Mouse (Mus musculus): ENCODE results near the gene Ddx50. TPM values are rescaled to one million over a fixed set of nuclear protein-coding genes. Genes with fewer than 3 reads are reported as not detected.
"Not testable (repeated sequence)": the region's sequence is repeated elsewhere in the genome, so short reads cannot be mapped to it uniquely, and the experiment has no call there.

The Ddx50 gene
- total RNA-seq, 1 experiment from 2014 or later: 87.7 TPM

DNA sequence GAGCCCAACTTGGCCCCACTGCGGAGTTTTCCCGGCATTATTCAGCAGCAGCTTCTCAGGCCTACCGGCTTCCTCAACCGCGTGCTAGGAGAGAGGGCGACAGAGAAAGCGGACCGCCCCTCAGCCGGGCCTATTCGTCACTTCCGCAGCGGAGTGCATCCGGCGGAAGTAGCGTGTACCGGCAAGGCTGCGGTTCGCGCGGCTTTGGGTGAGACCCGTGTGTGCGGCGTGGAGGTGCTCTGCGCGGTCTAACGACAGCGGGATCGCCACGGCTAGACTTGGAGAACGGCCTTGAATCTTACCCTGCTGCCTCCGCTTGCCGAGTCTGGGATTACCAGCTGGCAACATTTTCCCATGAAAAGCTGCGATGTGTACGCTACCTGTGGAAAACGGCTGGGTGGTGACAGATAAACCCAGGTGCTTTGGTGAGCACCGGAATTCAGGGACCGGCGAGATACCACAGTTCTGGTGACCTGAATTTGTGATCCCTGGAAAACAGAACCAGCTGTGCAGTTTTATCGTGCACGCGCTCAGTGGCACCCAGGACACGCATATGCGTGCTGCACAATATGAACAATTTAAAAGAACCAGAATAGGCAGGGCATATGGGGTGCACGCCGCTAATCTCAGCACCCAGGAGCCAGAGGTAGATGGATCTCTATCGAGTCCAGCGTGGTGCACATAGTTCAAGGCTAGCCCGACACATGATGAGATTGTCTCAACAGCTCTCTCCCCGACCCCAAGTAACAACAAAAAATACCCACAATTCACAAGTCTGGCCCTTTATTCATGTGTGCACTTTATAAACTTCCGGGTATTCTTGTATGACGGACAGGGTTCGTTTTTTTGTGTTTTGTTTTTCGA lies 48.6 kb downstream of the Ddx50 start, which contains the start of gene Ddx21:
Gene Ddx21 (minus strand): TSS at position 105 of the 864 bp plus-strand sequence.
- peak; percentile 94 for ATAC-seq (replicated peaks; ENCODE audit: insufficient number of reproducible peaks, low FRiP score, low TSS enrichment, poor library complexity, severe bottlenecking)

DNA sequence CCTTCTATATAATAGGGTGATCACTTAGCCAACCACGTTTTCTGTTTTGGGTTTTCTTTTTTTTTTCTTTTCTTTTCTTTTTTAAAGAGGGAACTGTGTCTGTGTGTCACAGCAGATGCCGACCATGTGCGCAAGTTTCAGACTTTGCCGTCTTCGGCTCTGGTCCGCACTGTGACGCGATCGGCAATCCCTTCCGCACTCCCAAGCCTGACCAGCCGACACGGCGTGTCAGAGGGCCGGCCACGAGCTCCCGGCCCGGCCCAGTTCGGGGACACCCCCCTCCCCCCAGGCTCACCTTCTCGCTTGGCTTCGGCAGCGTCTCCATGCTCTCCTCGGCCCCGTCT lies 49.2 kb downstream of the Ddx50 start:
- ATAC-seq (replicated peaks; ENCODE audit: insufficient number of reproducible peaks, low FRiP score, low TSS enrichment, poor library complexity, severe bottlenecking): peak; percentile 55

DNA sequence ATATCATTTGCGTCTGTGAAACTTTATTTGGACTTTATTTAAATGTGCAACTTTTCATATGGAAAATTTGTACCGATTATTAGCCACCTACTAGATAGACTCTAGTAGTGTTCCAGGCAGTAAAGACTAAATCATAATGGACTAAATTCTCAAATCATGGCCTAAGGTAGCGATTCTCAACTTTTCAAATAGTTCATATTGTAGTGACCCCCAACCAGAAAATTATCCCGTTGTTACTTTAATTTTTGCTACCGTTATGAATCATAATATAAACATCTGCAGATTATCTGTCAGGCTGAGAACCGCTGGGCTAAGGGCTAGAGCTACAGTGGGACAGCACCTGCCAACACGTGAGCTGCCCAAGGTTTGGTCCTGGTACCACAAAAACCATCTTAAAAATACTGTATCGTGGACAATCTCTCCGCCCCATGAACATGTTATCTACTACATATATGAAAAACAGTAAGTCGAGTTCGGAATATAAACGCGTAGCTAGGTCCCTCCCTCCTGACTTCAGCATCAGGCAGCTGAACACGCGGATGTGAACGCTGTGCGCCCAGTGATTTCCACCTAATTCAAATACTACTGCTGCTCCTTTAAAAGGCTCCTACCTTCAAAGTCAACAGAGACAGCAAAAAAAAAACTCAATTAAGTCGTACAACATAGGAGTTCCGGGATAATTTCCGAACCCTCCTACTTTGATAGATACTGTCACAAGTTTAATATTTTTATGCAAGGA lies 49.8 kb downstream of the Ddx50 start:
- no peak for ATAC-seq (replicated peaks; ENCODE audit: insufficient number of reproducible peaks, low FRiP score, low TSS enrichment, poor library complexity, severe bottlenecking)

DNA sequence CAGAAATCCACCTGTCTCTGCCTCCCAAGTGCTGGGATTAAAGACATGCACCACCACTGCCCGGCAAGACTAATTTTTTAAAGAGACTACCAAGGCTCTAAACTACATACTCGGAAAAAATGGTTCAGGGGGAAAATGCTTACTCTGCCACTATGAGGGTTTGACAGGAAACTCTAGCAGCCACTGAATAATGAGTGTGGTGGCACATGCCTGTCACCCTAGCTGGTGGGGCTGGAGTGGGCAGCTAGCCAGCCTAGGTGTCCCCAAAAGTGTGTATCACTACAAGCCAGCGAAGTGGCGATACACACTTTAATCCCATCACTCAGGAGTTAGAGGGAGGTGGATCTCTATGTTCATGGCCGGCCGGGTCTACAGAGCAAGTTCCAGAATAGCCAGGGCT lies 51.0 kb downstream of the Ddx50 start:
- no peak for ATAC-seq (replicated peaks; ENCODE audit: insufficient number of reproducible peaks, low FRiP score, low TSS enrichment, poor library complexity, severe bottlenecking)

DNA sequence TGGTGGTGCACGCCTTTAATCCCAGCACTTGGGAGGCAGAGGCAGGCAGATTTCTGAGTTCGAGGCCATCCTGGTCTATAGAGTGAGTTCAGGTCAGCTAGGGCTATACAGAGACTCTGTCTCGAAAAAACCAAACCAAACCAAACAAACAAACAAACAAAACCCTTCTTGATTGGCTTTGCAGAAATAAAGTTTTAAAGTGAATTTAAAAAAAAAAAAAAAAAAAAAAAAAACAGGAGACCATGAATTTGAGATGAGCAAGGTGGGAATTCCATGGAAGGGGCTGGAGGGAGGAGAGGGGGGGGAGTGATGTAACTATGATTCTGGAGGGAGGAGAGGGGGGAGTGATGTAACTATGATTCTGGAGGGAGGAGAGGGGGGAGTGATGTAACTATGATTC lies 51.7 kb downstream of the Ddx50 start:
- ATAC-seq (replicated peaks; ENCODE audit: insufficient number of reproducible peaks, low FRiP score, low TSS enrichment, poor library complexity, severe bottlenecking): not testable (repeated sequence)

DNA sequence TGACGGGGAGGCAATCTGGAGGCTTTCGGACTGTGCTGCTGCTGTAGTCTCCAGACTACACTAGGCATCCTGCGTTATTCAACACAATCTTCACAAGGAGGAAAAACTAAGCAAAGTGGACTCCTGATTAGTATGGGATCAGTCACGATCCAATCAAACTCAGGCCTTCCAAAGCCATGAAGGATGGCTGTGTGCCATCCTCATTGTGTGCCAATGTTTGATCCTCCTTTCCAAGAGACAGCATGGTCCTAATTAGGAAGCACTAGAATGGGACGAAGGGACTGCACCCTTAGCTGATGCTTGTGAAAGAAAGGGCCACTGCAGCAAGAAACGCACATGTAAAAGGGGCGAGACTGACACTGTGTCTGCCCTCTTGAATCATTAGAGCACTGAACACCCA lies 58.5 kb downstream of the Ddx50 start:
- ATAC-seq (replicated peaks; ENCODE audit: insufficient number of reproducible peaks, low FRiP score, low TSS enrichment, poor library complexity, severe bottlenecking): no peak

DNA sequence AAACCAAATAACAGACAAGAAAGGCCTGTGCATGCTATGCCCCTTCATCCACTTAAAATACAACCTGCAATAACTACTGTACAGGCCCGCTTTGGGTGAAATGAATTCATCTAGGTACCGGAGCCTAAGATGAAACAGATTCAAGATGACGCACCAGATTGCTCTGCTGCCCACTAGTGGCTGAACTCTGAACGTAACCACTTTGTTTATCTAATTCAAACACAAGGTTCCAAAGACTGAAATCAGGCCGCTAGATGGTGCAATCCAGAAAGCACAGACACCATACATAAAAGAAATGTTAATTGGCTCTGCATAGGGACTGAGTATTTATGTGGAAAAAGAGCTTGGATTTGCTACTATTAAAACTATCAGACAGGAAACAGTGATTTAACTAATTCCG lies 60.8 kb downstream of the Ddx50 start:
- ATAC-seq (replicated peaks; ENCODE audit: insufficient number of reproducible peaks, low FRiP score, low TSS enrichment, poor library complexity, severe bottlenecking): peak; percentile 93

DNA sequence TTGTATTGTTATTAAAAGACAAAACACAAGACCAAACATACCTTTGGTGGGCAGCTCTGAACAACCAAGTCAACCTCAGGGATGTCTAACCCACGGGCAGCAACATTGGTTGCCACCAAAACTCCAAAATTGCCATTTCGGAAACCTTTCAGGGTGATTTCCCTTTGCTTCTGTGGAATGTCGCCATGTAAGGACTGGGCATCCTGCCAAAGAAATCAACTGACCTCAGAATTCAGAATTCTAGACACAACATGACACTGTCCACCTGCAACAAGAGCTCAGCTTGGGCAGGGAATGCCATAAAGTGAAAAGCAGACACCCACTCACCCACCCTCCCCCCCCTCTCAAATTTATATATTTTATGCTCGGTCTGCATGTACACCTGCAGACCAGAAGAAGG lies 62.4 kb downstream of the Ddx50 start:
- no peak for ATAC-seq (replicated peaks; ENCODE audit: insufficient number of reproducible peaks, low FRiP score, low TSS enrichment, poor library complexity, severe bottlenecking)

DNA sequence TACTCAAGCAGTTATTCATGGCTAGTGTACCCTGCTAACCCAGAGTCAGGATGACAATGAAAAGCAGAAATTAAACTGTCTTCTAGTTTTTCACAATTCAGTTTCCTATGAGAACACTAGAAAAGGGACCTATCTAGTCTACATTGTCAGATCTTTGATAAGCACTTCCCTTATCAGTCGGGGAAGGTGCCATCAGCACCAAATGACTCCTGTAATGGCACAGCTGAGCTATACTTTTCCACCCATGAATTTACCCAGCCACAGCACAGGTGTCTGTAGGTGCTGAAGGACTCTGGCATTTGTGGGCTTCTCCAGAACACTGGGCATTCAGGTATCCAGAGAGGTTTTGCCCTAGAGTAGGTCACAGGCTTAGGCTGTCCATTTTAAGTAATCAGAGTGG lies 67.8 kb downstream of the Ddx50 start:
- ATAC-seq (replicated peaks; ENCODE audit: insufficient number of reproducible peaks, low FRiP score, low TSS enrichment, poor library complexity, severe bottlenecking): no peak

DNA sequence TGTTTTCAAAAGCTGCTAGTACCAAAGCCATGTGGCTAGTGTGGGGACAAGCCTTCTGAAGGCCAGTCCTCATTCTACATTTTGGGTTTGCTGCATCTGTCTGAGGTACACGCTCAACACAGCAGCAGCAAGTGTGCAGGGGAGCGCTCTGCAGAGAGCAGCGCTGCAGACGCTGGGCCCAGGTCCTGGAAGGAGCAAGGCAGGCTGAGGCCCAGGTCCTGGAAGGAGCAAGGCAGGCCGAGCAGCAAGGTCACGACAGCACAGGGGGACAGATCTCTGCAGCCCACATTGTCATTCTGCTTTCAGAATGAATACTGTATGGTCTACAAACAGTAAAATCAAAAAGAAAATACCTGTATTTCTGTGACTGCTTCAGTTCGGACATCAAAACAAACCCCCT lies 68.3 kb downstream of the Ddx50 start:
- ATAC-seq (replicated peaks; ENCODE audit: insufficient number of reproducible peaks, low FRiP score, low TSS enrichment, poor library complexity, severe bottlenecking): no peak

DNA sequence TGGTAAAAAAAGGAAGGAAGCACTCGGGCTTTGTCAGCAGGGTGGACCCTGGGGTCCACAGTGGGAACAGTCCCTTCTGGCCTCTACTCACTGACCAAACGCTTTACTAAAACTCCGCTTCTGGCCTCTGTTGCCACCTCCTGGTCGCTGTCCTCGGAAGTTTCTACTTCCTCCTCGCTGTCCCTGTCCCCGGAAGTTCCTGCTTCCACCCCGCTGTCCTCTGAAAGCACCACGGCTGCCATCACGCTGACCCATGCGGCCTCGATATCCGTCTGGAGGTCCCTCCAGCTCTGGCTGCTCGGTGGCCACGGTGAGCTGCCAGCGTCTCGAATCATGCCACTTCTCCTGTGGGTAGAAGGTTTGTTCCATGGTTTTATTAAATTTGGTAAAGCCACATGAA lies 68.8 kb downstream of the Ddx50 start:
- ATAC-seq (replicated peaks; ENCODE audit: insufficient number of reproducible peaks, low FRiP score, low TSS enrichment, poor library complexity, severe bottlenecking): no peak

DNA sequence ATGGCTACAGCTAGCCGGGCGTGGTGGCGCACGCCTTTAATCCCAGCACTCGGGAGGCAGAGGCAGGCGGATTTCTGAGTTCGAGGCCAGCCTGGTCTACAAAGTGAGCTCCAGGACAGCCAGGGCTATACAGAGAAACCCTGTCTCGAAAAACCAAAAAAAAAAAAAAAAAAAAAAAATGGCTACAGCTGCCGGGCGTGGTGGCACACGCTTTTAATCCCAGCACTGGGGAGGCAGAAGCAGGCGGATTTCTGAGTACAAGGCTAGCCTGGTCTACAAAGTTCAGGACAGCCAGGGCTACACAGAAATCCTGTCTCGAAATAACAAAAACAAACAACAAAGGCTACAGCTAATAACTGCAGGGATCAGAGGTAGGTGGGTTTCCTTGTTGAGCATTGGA lies 71.9 kb downstream of the Ddx50 start:
- ATAC-seq (replicated peaks; ENCODE audit: insufficient number of reproducible peaks, low FRiP score, low TSS enrichment, poor library complexity, severe bottlenecking): not testable (repeated sequence)

DNA sequence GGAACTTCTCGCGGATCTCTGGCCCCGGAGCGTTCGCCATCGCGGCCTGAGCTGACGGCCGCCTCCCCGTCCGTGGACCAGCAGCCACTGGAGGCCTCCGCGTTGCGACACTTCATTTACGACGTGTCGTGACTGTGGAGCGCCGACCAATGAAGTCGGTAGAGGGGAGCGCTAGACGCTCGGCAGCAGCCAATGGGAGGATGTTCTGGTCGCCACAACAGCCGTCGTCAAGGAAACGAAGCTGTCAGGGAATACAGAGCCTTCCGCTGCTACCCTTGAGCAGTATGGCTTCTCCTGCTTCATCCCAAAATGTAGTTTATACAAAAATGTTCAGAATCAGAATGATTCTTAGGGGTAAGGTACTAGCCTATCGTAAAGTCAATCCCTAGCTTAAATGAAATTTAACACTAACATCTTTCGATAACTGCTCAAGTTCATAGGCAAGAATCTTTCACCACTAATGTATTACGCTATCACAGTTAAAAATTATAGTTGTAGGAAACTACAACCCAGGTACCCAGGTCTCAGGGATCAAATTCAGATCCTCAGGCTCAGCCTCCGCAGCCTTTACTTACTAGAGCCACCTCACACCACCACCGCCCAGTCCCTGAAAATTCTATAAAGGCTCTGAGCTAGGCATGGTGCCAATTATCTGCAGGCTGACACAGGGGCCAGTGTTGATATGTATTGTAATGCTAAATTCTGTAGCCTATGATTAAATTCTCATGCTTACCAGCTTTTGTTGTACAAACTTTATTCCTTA lies 72.5 kb downstream of the Ddx50 start, which contains the start of gene Kif1bp:
Gene Kif1bp (minus strand): TSS at position 120 of the 763 bp plus-strand sequence.
- peak; percentile 99 for ATAC-seq (replicated peaks; ENCODE audit: insufficient number of reproducible peaks, low FRiP score, low TSS enrichment, poor library complexity, severe bottlenecking)

DNA sequence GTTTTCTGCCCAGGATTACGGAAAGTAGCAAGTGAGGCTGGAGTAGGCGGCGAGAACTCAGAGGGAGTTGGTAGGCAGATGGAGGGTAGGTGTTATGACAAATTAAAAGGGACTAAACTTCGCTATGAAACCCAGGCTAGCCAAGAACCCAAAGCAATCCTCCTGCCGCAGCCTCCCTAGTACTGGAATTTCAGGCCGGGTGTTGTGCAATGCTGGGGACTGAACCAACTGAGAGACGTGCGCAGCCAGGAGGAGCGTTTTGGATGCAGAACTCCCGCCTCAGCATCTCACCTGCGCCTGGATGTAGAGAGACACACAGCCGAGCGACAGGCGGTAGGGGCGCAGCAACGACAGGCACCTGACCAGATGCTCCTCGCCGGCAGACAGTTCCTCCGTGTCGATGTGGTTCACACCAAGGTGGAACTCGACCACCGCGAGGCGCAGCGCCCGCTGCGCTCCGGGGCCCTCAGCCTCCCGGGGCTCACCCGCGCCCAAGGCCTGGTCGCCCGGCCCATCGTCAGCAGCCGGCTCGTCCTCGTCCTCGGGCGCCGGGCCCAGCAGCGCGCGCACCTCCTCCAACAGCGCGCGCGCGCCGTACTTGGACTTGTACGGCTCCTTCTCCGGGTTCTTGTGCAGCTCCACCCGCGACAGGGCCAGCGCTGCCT lies 73.2 kb downstream of the Ddx50 start:
- 0 out of 2 replicates have a peak, but pooled peaks have one; percentile 12 for ATAC-seq (replicated peaks; ENCODE audit: insufficient number of reproducible peaks, low FRiP score, low TSS enrichment, poor library complexity, severe bottlenecking)

DNA sequence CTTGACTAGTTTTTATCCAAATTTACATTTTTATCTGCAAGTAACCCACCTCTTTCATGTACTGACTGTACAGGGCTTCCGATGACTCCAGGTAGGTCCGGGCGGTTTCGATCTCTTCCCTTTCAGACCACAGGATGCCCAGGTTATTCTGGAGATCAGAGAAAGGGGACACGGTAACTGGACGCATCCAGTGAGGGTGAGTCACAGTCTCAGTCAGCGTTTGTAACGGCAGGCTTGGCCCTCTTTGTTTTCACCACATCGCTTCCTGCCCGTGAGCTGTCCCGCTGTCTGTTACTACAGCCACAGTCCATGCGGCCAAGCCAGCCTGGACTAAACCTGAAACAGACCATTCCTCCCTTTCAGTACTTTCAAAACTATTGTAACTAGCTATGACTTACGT lies 76.0 kb downstream of the Ddx50 start:
- ATAC-seq (replicated peaks; ENCODE audit: insufficient number of reproducible peaks, low FRiP score, low TSS enrichment, poor library complexity, severe bottlenecking): no peak

DNA sequence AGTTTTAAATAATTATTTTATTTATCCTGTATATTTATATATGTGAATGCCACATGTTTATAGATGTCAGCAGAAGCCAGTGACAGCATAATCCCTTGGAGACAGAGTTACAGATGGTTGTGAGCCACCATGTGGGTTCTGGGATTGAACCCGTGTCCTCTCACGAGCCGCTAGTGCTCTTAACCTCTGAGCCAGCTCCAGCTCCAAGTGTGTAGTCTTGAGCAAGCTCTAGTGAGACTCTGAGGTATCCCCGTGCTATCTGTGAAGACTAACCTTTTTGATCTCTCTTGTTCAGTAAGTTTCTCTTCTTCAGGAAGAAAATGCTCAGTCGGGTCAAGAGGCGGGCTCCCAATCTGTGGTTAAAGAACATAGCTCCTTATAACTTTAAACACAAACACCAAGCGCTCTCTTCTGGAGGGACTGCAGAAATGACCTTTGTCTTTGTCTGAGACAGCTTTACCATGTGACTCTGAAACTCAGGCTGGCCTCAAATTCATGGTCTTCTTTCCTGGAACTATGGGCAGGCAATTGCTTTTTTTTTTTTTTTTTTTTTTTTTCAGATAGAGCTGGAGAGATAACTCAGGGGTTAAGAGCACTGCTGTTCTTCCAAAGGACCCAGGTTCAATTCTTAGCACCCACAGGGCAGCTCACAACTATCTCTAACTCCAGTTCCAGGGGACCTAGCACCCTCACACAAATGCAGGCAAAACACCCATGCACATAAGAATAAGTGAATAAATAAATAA lies 80.7 kb downstream of the Ddx50 start:
- ATAC-seq (replicated peaks; ENCODE audit: insufficient number of reproducible peaks, low FRiP score, low TSS enrichment, poor library complexity, severe bottlenecking): no peak

DNA sequence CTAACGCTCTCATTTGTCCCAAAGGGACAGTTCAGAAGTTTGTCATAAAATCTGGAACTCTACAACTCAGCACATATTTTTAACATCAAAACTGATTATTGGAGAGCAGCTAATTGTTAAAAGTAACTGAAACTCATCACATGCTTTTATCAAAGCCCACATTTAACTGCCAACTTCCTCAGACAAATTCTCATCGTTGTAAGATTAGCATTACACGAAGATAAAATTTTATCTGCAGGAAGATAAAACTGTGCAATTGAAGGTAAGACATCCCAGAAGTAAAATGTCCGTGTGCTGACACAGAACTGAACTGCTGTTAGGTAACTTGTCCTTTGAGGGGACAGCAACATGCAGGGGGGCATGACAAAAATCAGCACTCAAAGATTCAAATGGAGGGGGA lies 82.2 kb downstream of the Ddx50 start:
- no peak for ATAC-seq (replicated peaks; ENCODE audit: insufficient number of reproducible peaks, low FRiP score, low TSS enrichment, poor library complexity, severe bottlenecking)

Data from monocyte, adult 5-6 weeks (primary cell).